Mouse (Mus musculus) embryo, embryonic 9.5 days (tissue): ENCODE measurements around the gene Prr5.
A peak's percentile ranks its signal among the peaks of the same experiment; 100 is the strongest.

Source experiments
- DNase-seq: peaks from one replicate; pipeline ENCODE4 v3.0.0-alpha.2; 2017; ENCODE audit errors: extremely low spot score

Prr5 gene

DNA sequence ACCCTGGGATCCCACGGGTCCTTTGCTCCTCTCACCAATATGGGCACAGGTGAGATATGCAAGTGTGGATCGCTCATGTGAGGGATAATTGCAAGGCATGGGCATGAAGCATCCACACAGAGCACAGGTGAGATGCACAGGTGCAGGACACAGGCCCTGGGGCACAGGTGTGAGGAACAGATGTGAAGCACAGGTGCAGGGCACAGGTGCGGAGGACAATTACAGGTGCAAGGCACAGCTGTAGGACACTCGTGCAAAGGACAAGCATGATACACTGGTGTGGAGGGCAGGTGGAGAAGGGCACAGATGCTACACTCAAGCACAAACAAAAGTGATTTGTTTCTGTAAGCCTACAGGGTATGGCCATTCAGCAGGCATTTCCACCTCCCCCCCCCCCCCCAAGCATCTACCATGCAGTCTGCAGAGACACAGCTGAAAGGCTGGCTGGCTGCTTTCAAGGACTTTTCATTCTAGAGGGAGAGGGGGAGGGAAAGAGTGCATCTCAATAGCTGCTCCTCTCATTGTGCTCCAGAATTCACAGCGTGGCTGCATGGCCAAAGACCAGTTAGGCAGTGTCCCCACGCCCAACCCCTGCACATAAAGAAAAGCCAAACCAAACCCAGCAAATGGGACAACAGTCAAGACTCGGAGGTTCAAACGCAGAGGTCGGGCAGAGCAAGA lies 11.9 kb upstream of the Prr5 start:
- DNase-seq: no peak

DNA sequence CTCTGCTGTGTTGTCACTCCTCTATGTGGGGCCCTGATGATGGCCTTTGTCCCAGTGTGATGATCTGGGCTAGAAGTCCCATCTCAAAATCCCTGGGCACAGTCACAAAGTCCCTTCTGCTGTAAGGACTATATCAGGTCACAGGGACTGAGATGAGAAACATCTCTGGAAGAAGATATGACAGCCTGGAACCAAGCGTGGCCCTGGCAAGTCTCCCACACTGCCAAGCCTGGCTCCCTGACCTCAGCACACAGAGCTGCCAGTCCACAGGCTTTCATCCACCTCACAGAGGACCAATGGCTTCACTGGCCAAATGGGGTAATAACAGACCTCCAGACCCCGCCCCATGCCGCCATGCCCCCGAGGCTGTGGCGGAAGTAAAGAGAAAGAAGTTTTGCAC lies 10.8 kb upstream of the Prr5 start:
- DNase-seq: no peak

DNA sequence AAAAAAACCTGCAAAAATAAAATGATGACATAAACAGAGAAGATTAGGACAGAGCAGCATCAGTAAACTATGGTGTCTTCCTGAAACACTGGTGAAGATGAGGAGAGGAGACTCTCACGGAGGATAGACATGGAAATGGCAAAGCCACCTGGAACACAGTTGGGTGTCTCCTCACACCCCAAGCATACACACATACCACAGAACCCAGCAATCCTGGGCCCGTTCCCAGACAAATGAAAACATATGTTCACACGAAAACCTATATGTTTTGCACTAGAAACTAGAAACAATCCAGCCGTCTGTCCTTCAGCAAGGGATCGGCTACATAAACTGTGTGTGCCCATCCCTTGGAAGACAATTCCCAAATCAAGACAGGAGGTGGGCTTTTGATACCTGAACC lies 9.6 kb upstream of the Prr5 start:
- DNase-seq: no peak

DNA sequence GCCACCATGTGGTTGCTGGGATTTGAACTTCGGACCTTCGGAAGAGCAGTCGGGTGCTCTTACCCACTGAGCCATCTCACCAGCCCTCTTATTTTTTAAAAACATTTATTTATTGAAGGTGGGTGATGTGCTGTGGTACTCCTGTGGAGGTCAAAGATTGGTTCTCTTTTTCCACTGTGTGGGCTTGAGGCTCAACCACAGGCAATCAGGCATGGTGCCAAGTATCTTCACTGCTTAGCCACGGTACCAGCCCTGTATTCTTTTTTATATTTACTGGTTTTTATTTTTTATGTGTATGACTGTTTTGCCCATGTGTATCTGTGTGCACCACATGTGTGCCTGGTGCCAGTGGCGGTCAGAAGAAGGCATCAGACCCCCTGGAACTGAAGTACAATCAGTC lies 8.1 kb upstream of the Prr5 start:
- no peak for DNase-seq

DNA sequence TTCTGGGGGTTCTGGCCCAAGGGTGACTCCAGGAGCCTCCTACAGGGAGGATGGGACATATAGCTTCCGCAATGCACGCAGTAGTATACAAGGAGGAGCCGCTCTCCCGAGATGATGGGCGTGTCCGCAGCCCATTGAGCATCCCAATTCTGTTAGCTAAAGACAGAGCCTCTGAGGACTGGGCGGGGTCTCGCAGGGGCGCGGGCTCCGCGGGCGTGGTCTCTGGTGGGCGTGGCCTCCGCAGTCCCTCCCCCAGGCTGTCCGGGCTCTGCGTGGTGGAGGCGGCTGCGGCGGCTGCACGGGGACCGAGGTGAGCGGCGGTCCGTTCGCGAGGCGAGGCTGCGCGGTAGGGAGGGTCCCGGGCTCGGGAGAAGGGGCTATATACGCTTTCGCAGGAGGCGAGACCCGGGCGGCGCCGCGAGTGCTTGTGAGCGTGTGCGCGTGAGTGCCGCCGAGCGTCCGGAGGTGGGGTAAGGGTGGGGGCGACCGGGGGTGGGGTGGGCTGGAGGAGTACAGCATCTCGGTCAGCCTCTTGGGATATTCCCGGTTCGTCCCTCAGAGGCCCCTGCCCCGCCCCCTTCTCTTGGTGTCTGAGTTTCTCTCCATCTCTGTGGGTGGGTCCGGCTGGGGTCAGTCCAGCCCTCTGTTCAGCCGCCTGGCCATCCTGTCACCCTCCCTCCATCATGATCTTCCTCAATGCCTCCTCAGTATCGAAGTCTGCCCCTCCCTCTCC lies 6.3 kb upstream of the Prr5 start:
- peak; percentile 93 for DNase-seq

DNA sequence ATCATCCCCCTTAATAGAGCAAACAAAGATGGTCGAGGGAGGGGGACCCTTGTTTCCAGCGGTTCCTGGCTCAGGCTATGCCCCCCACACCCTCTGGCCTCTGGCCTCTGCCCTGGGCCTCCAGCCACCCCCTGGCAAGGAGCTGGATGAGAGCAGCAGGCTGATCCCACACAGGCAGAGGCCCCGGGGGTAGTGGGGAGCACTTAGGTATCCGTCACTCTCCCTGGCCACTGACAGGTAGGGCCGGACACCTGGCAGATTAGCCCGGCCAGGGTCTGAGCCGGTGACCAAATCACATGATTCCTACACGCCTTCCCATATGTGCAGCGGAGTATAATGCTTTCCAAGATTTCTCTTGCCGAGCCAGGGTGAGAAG lies 5.7 kb upstream of the Prr5 start:
- DNase-seq: no peak

DNA sequence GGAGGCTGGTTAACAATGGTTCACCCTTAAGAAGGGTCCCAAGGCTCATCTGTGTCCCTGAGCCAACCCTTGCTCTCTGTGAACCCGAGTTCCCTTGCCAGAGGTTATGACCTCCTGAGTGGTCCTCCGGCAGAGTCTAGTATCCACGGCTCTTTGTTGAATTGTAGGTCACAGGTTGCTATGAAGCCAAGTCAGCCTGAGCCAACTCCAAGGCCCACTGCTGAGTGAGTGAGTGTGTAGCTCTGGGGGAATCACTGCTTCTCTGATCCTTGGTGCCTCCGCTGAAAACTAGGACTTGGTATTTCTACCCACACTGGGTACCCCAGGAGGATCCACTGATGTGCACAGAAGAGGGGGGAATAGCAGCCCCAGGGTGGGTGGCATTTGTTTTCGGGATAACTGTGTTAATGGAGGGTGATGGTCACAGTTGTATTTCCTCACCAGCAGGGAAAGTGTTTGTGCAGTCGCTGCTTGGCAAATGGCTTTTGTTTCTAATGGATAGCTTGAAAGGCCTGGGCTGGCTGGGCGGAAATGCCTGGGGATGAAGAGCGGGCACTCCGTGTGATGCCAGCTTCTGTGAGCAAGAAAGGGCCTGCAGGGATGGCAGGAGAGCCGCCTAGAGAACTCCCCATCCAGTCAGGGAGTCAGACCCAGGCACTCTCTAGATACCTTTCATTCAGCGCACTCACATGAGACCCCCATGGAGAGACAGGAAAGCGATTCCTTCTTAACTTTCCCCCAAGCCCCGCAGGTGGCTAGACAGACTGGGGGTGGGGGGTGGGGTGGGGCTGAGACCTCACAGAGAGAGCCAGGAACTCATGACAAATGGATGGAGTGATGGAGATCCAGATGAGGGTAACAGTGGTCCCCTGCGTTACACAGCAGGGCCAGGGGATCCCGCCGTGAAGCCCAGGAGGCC lies 4.6 kb upstream of the Prr5 start:
- DNase-seq: no peak

DNA sequence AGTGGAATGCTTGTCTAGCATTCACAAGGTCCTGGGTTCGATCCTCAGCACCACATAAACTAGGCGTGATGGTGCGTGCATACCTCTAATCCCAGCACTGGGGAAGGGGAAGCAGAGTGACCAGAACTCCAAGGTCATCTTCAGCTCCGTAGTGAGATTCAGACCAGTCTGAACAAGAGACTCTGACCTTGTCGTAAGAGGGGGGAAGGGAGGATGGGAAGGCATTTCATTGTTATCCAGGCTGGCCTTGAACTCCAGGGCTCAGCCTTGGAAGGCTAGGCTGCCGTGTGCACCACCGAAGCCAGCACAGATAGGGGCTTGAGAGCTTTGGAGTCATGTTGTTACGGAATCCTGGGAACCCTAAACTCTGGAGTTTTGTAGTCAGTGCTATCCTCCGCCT lies 3.8 kb upstream of the Prr5 start:
- DNase-seq: no peak

DNA sequence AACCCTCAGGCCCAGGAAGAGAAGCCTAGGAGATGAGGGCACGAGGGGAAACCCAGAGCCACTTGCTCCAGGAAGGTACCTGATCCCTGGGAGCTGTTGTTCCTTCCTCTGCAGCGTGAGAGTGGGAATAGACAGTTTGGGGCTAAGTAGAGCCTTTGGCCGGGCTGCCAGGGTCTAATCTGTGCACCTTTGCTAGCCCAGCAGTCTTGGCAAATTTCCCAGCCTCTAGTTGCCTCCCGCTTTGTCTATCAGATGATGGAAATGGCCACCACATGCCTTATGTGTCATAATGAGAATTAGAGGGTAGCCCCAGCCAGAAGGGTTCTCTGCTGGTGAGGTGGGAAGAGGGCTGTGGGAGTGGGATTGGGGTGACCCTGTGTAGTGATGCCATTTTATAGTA lies 3.4 kb upstream of the Prr5 start:
- no peak for DNase-seq

DNA sequence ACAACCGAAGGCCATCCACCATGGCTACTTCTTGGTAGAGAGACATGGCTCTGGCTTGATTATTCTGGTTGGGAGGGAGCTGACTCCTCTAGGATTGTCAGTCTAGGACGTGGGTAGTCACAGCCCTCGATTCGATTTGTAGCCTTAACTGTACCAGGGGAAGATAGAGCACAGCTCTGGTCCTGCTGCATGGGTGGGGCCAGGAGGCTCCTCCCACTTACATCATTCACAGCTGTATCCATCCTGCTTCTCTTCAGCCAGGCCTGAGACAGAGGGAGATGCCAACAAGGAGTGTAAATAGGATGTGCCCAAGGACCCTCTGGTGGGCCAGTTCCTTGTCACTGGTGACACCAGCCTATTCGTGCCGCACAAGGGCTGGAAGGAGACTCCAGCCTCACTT lies 1.8 kb upstream of the Prr5 start:
- no peak for DNase-seq

DNA sequence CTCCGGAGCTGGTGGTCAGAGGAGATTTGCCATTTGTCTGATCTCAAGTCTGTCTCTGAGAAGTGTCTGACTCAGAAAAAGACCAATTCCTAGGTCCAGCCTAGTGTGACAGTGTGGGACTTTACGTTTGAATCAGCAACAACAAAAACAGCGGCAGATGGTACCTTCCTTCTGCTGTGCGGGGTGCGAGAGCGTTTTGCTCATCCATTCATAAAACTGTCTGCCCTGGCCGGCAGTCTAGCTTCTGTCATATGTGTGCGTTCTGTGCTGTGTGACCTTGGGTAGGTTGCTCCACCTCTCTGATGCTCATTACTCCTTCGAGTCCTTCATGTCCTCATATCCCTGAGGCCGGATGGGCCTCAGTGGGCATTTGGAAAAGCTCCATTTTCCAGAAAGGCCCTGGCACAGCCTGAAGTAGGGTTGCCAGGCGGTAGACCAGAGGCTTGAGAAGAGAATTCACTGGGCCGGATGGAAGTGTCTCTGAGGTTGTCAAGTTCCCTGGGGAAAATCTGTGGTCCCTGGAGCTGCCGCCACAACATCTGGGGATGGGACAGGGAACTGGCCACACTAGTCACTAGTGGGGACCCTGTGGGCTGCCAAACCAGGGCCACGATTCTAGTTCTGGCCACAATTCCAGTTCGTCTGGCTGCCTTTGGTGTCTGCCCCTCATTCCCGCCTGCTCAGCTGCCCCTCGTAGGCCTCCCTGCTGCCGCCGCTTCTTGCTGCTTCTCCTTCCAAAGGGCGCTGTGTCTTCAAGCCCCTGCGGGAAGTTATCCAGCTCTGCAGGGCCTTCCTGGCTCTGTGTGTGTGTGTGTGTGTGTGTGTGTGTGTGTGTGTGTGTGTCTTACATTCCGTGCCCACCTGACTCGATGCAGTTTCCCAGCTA lies 594 bp downstream of the Prr5 start:
- no peak for DNase-seq

DNA sequence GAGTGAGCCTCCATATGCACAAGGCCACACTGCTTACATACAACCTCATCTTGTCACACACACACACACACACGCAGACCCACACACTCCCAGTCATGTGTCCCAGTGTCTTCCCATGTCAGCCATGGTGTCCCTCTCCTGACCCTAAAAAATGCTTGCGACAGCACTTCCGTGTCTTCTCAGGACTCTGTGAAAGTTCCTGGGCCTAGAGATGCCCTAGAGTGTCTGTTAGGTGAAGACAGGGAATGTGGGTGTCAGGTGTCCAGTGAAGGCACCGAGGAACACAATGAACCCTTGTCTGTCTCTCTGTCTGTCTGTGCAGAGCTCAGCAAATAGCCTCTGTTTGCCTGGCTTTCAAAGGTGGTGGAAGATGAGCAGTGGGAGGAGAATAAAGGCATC lies 1.2 kb downstream of the Prr5 start:
- no peak for DNase-seq

DNA sequence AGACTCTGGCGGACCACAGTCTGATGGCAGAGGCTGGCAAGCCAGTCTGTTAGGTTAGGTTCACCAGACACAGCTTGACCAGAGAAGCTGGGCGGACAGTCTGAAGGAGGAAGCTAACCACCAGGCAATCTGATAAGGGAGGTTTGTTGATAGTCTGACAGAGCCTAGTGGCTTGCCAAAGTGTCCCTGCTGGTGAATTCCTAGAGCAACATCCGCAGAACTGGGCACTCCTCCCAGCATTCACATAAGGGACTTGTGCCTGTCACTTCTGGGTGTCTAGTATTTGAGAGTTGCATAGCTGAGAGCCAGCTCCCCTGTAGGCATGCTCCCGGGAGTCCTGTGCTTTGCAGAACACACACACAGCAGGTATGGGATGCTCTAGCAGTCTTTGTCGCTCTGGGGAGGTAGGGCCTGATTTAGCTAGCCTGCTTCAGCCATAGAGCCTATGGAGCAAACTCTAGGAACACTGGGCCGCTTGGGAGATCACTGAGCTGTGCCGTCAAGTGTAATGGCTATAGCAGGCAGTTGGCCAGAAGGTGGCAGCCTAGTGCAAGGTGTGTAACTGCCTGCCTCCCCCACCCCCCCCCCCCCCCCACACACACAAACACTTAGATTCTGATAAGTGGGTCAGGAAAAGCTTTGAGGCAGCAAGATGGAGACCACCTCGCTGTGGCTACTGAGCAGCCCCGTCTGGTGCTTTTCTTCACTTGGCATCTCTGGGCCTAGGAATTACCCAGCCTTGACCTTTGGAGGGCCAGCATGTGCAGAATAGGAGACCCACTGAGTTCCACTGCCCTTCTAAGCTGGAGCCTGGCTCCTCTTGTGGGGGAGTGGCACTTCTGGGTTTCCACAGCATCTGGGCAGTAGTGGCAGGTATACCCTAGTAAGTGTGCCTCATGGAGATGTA lies 2.2 kb downstream of the Prr5 start:
- DNase-seq: no peak

DNA sequence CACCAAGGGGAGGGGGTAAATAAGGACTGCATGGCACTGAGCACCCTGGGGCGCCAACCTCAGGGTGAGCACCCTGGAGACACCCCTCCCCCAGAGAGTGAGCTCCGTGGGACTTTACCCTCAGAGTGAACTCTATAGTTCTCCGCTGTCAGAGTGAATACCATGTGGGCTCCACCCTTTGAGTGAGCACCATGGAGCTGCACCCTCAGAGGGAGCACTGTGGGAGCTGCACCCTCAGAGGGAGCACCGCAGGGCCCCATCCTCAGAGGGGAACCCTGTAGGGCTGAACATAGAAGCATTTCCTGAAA lies 2.8 kb downstream of the Prr5 start:
- DNase-seq: no peak

DNA sequence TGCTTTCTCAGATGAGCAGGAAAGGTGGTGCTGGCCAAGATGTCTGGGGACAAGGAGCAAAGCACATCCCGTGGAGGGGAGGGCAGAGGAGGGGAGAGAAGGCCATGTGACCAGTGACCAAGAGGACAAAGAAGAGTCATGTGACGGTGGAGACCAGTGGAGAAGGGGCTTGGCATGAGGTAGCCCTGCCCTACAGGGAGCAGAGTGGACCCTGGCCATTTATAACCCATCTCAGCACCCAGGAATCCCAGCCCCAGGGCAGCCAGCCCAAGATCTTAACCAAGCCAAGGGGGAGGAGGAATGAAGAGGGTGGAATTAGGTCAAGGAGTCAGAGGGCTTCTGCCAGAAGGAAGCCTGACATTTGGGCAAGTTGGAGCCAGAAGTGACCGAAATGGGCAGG lies 3.2 kb downstream of the Prr5 start:
- no peak for DNase-seq

DNA sequence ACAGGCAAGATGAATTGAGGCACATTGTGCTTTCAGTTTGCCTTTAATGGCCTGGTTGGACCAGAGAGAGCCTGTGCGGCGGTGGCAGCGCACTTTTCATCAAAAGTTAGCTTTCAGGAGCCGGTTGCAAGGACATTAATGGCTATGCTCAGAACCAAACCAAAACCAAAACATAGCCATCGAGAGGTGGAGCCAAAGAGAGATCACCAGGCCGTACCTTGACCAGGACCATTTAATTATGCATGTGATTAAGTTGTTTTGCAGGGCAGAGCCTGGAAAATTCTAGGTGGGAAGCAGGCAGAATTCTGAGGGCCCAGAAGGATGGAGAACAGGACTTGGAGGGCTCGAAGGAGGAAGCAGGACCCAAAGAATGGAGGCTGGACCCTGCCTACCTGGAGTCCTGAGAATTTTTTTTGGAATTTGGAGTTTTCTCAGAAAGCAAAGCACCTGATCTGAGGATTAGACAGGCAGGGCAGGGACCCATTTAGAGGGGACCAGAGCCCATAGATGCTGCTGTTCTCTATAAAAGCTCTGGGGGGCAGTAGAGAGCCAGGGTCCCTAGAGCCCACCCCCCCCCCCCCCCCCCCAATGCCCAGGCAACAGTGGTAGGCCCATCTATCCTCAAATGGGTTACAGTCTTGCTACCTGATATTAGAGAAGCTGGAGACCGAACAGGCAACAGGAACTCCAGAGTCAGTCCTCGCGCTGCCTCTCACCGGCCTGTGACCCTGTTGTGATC lies 5.1 kb downstream of the Prr5 start:
- DNase-seq: no peak

DNA sequence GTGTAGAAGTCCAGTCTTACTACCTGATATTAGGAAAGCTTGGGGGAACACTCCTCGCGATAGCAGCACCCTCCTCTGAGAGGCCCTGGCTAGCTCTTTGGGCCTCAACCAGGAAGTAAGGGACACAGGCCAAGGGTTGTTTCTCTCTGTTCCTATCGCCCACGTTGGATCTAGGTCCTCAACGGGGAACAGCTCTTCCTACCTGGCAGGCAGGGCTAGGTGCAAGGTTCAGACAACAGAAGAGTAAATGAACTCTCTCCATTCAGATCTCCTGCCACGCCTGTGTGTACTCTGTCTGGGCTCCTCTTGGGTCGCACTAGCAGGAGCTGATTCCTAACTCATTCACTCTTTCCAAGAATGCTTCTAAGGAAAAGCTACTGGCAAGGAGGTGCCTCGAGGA lies 5.9 kb downstream of the Prr5 start:
- no peak for DNase-seq

DNA sequence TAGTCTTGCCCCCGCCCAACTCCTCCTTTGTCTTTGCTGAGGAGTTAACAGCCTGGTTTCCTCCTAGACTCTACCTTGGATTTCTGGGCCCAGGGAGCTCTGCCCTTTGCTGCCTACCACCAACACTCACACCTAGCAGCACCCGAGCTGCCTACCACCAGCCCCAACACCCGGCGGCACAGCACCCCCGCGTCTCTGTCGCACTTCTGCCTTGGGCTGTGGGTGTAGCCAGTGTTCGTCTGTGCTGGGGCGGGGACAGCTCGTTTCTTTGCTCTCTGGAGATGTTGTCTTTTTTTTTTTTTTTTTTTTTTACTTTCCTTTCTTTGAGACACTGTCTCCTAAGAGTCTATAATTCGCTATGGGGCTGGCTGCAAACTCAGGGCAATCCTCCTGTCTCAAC lies 8.5 kb downstream of the Prr5 start:
- no peak for DNase-seq

DNA sequence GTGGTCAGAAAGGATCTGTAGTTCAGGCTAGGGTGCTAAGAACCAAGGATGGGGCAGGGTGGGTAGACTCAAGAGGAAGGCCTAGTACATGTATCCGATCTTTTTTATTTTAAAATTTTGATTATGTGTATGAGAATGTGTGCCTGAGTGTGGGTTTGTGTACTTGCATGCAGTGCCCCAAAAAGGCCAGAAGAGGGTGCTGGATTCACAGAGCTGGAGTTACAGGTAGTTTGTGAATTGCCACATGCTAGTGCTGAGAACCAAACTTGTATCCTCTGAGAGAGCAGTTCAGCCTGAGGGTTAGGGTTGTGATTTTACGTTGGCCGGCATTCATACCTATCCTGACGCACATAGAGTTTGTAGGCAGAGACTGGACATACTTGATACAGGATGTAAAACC lies 9.7 kb downstream of the Prr5 start:
- no peak for DNase-seq

DNA sequence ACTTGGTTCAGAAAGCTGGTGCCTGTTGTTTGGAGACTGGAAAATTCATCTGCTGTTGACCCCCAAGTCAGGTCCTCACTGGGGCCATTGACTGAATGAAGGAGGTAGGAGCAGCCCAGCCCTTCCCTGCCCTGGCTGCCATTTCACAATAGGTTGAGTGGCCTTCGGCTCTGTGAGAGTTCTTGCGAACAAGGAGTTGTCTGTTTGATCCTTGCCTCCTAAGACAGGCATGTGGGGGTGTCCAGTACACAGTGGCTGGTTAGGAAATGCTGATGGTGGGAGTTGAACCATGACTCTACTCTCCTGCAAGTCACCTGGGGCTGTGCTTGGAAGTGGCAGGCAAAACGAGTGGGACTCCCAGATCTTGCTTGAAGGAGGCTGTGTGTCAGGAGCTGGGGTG lies 10.4 kb downstream of the Prr5 start:
- no peak for DNase-seq
